Mouse (Mus musculus) liver, adult 2 months (tissue): Measurements from ENCODE around the gene Ccl26.

Experiments used
- CTCF ChIP-seq: fragments of 200-500 bp; IDR thresholded peaks from 2 replicates; pipeline ENCODE4 v1.5.1; 2011; ENCODE audit warnings: low read depth, low read length, control low read depth
- POLR2A ChIP-seq: fragments of 200-500 bp; IDR thresholded peaks from 2 replicates; pipeline ENCODE4 v1.6.1; 2011; ENCODE audit warnings: low read length, control low read depth; ENCODE audit not compliant: insufficient read depth; ENCODE audit errors: extremely low read depth

- TF ChIP-seq CTCF (no peak), POLR2A (no peak)
Observed at GRCm38 (mm10) chr5:135524087-135524486, 39.3 kb downstream of the Ccl26 start.
